Mouse (Mus musculus): ENCODE measurements around the gene Pip4k2b.

- TF ChIP-seq POLR2A (IDR thresholded peaks at IDR 0.05; ENCODE audit: low read depth, low read length) (no peak), CTCF (IDR thresholded peaks at IDR 0.05; ENCODE audit: extremely low read depth, insufficient read depth, insufficient read length, insufficient replicate concordance) (no peak)
Observed at GRCm38 (mm10) chr11:97682504-97683055, 61.9 kb downstream of the Pip4k2b start.
